Mouse (Mus musculus): ENCODE measurements around the gene Kcnd3. TPM values are rescaled to one million over a fixed set of nuclear protein-coding genes. Genes with fewer than 3 reads are reported as not detected.

The Kcnd3 gene
- total RNA-seq, 2 experiments from 2014 or later = 49.4 to 55.7 TPM

DNA sequence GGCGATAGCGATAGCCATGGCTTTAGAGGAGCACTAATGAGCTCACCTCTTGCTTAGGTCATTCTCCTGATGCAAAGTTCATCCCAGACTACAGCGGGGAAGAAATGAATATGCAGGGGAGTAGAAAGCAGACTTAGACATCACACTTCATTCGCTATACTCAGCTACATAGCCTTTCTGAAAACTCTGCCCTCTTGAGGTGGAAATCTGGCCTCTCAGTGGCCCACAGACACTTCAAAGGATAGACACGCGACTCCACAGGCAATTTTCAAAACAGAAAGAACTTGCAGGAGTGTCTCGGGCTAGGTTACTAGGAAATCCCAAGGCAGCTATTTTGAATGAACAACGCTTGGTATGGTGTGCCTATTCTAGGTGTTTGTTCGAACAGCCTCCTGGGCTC is 116.7 kb downstream of the Kcnd3 start:
- intact Hi-C loops (cut with DNase I) = no loop called here

DNA sequence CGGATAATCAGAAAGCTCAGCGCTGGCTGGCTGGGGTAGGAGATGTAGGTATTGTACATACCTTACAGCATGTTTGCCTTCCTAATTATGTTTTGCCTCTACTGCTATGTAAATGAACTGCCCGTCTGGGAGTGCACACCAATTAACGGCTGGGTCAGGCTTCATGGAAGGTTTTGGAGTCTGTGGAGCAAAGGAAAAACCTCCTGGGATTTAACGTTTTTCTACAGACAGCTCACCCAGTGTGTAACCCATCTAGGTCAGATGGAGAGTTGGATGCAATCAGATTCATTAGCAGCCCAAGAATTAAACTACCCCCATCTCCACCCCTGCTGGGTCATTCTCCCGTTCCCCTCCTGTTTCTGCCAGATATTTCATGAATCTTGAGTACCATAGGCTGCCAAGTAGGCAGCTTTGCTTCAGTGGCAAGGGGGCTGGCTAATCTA is 117.2 kb downstream of the Kcnd3 start:
- intact Hi-C loops (cut with DNase I) = no loop called here
- DNase-seq (ENCODE audit: low spot score in 2 of 2) = no peak

More for the DNA sequence above, 116.7 kb downstream of the Kcnd3 start:
- no peak for DNase-seq (ENCODE audit: low spot score in 2 of 2)

DNA sequence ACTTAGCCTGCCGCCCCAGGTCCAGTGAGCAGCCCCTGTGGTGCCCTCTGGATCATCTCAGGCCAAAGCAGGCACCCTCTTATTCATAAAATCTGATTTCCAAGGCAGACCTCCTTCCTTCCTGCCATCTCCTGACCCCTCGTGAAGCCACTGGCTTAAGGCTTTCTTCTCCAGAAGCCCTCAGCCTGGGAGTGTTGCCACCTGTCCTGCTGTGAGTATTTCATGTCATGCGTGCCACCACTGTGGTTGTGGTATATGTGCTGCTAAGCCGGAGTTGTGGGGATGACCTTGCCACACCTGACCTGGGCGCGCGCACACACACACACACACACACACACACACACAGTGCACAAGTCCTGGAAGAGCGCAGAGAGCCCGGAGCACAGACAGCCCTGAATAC is 117.8 kb downstream of the Kcnd3 start:
- intact Hi-C loops (cut with DNase I) = no loop called here
- no peak for DNase-seq (ENCODE audit: low spot score in 2 of 2)

DNA sequence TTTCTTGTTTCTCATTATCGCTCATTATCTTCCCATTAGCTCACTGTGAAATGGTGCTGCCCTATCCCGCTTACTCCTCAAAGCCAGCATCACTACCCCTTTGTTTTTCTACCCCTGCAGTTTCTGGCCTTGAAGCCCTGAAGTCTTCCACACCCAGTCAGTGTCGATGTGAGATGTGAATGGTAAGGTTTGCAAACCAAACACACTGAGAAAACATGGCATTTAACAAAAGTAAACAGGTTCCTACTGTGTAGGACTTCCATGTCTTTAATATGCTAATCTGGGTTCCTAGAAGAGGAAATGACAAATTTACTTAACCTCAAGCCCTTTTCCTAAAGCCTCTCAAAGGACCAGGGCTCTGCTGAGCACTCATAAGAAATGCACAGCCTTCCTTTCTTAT is 118.7 kb downstream of the Kcnd3 start:
- intact Hi-C loops (cut with DNase I) = no loop called here
- DNase-seq (ENCODE audit: low spot score in 2 of 2) = no peak

DNA sequence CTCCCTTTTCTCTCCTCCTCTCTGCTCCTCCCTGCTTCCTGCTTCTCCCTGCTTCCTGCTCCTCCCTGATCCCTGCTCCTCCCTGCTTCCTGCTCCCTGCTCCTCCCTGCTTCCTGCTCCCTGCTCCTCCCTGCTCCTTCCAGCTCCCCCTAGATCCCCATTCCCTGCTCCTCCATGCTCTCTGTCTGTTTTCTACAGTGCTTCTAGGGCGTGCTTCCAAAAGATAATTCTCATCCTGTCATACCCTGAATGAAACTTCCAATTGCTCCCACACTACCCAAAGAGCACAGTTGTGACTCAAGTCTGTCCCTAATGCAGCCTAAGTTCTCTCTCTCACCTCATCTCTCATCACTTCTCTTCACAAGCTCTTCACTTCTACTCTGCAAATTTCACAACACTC is 119.8 kb downstream of the Kcnd3 start:
- intact Hi-C loops (cut with DNase I) = no loop called here
- DNase-seq (ENCODE audit: low spot score in 2 of 2) = peak in 1 of 2 experiments; percentile 57

DNA sequence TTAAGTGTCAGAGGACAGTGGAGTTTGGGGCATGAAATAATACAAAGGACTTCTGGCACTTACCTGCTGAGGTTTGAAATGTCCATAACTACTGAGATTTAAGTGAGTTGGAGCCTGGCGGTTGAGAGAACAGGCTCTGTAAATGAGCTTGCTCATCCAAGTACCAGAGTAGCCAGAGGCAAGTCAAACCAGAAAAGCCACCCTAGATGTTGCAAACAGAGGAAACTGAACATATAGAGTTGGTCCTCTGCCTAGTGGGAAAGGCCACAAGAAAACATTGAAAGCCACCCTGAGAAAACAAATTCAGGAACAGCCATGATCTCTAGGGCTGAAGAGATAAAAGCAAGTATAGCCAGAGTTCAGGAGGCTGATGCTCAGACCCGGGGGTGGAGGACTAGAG is 121.0 kb downstream of the Kcnd3 start:
- no peak for DNase-seq (ENCODE audit: low spot score in 2 of 2)
- intact Hi-C loops (cut with DNase I) = no loop called here

DNA sequence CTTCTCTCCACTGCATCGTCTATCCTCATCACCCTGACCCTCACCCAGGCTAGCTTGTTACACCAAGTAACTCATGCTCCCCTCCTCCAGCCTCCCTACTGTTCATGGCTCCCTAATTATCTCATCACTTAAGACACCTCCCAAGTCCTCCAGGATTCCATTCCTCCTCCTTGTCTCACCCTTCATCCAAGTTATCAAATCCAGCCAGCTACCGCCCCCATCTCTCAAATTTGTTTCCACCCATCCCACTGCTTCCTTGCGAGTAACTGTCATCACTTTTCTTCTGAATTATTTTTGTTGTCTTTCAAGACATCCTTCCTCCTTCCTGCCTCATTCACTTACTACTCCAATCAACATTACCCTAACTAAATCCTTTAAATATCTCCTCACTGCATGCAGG is 126.2 kb downstream of the Kcnd3 start:
- intact Hi-C loops (cut with DNase I) = no loop called here
- peak in 1 of 2 experiments; percentile 68 for DNase-seq (ENCODE audit: low spot score in 2 of 2)

DNA sequence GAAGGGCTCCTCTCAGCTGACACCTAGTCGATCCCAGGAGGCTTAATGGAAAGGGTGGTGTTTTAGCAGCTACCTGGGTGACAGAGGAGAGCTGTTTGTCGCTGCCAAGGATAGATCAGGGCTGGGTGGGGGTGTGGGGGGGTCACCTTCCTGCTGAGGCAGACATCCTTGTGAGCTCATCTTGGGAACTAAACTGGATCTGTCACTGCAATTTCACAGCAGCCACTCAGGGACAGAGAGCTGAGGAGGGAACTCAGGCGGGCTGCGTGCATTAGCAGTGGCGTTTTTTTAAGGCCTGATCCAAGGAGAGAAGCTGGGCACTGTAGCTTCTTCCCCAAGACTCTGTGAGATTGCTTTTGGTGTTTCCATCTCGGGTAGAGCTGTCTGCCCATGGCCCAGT is 129.0 kb downstream of the Kcnd3 start:
- no peak for DNase-seq (ENCODE audit: low spot score in 2 of 2)
- intact Hi-C loops (cut with DNase I) = no loop called here

DNA sequence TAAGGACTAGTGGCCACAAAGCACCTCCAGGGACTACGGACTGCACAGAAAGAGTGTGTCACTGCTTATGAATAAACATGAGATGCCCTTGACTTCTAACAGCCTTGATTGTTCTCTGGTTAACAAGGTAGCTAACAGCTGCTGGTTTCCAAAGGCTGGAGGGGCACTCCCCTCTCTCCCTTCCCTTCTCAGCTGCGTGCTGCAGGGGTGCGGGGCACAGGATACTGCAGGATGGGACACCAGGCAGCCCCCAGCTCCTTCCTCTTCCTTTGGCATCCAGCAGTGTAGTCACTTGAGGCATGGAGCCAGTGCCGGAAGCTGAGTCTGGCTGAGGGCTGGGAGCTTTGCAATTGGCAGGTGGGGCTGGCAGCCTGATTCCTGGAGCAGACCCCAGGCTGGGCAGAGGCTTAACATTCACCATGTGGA is 133.6 kb downstream of the Kcnd3 start:
- DNase-seq (ENCODE audit: low spot score in 2 of 2) = no peak
- intact Hi-C loops (cut with DNase I) = no loop called here

DNA sequence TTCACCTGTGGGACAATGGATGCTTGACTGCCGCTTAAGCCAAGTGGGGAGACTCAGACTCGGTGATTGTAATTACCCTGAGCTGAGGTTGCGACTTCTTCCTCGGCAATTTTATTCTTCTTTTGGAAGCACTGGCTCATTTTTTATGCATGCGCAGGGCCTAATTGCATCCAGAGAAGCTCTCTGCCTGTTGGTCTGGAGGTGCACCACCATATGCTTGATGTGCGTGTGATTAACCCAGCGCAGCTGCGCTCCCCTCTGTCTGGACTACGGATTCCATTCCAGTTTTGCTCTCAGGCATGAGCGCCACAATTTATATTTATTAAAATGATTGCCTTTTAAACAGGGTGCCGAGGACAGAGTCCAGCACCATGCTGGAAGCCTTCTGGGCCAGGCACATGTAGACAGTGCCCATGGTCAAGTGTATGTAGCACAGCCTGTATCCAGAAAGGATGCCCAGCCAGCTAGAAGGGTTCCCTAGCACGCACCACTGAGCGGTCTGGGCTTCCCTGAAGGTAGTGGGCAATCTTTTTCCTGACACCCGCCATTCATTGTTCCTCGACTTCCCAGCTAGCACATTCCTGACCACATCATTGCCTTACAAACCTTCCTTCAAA is 138.0 kb downstream of the Kcnd3 start:
- DNase-seq (ENCODE audit: low spot score in 2 of 2) = no peak
- intact Hi-C loops (cut with DNase I) = no loop called here

DNA sequence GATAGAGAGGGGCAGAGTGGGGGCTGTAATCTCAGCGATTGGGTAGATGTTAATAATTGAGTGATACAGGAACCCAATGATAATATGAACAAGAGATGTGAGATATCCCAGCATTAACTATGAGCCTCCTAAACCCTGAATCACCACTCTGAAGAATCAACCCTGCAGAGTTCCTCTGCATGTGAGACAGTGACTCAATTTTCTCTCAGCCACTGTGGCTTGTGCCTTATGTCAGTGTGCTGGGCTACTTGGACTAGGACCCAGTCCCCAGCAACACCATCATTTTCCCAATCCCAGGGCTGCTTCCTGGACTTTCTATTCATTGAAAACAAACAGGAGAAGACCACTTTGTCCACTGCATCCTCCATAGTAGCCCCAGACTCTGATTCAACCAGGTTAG is 139.6 kb downstream of the Kcnd3 start:
- intact Hi-C loops (cut with DNase I) = no loop called here
- no peak for DNase-seq (ENCODE audit: low spot score in 2 of 2)

DNA sequence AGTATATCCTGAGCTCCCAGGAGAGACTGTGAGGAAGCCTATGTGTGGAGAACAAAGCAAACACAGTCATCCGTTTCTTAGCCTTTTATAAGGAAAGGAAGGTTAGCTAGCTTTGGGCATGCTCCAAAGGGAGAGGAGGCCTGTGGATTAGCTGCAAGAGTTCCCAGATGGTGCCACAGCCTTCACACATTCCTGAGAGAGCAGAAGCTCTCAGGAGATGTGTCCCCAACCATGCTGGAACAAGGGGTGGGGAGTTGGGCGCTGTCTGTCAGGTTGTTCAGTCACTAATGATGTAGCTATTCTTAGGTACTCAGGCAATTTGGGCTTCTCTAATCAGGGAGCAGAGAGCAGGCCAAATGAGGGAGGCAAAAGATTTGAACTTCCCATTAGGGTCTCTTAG is 140.1 kb downstream of the Kcnd3 start:
- peak in 1 of 2 experiments; percentile 73 for DNase-seq (ENCODE audit: low spot score in 2 of 2)
- intact Hi-C loops (cut with DNase I) = no loop called here

DNA sequence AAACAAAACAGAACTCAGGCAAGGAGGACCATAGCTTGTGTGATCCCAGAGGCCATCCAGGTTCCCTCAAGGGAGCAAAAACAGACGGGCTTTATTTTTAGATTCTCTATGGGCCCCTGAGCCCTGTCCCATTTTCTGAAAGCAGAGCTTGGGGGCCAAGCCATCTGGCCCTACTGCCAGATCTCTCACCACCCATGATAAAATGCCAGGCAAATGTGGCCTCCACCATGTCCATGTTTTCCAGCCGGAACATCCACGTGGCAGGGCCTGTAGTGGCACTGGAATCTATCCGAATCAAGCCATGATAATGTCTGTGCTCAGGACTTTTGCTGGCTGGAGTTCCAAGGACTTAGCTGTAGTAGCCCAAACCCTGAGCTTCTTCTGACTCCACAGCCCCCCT is 148.4 kb downstream of the Kcnd3 start:
- DNase-seq (ENCODE audit: low spot score in 2 of 2) = no peak
- intact Hi-C loops (cut with DNase I) = no loop called here

DNA sequence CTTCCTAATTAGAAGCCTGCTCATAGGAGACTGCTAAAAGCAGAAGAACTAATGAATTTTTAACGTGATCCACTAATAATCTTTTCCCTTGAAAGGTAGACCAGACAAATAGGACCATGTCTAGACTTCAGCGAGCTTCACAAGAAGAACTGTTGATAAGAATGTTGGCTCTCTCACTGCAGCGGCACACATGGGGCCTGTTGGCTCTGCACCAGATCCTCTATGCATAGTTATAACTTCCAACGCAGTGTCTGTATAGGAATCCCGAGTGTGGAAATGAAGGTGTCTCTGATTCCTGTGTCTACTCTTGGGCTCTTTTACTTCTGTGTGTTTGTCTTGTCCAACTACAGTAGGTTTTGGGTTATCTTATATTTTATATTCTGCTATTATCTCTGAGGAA is 150.8 kb downstream of the Kcnd3 start:
- intact Hi-C loops (cut with DNase I) = no loop called here
- peak in 1 of 2 experiments; percentile 76 for DNase-seq (ENCODE audit: low spot score in 2 of 2)

DNA sequence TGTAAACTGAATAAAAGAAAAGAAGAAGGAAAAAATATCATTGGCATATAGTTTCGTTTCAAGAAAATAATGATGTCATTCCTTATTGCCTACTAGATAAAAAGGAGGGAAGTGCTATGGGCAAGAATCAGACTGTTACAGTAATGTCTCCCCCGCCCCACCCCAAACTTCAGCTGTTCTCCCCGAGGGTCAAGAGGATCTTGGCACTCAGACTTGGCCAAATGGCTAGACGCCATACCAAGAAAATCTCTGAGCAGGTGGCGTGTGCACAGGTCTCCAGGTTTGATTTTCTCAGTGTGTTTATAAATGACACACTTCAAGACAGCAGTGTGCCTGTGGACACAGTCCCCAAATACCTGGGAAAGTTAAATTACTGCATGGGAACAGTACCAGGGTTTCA is 153.6 kb downstream of the Kcnd3 start:
- intact Hi-C loops (cut with DNase I) = no loop called here
- no peak for DNase-seq (ENCODE audit: low spot score in 2 of 2)

DNA sequence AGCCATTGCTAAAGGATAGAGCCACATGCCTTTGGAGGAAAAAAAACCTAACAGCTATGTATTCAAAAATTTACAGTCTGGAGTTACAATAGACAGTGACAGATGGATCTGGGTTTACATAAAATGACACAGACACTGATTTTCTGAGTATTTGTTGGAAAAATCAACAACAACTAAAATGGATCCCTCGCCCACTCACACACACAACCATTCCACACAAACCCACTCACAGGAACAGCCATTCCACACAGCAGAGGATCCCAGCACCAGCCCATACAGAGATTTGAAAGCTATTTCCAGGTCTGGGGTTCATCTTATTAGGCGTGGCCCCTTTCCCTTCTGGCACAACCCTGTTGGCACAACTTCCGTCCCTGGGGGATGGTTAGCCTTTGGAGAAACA is 156.7 kb downstream of the Kcnd3 start:
- no peak for DNase-seq (ENCODE audit: low spot score in 2 of 2)
- intact Hi-C loops (cut with DNase I) = no loop called here

DNA sequence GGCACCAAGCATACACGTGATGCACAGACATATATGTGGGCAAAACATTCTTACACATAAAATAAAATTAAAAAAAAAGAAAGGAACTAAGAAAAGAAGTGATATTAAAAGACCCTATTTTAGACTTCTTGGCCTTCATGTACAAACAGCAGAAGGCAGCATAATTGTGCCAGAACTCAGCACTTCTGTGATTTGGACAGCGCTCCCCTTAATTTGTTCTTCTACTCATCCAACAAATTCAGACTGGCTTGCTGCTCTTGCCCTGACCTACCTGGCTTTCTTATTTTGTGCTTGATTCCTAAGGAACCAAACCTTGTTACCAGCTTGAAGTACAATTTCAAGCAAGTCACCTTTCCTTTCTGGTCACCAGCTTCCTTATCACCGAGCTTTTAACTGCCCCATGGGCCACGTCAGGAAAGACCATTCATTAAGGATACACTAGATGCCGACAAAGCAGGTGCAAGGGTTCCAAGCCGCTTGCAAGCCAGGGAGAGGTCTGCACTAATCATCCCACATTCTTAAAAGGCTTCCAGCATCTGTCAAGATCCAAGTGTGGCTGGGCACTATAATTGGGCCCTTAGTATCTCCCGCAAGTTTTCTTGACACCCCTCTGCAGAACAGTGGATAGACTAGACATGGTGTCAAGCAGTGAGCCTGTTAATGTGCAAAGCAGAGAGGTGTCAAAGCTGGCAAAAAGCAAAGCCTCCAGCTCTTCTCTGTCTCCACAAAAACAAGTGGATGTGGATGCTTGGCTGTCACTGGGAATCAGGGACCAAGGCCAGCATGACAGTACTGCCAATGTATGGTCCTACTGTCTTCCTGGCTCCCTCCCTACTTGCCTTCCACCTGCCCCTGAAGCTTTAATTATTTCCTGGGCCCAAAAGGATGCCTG is 159.6 kb downstream of the Kcnd3 start:
- DNase-seq (ENCODE audit: low spot score in 2 of 2) = no peak
- intact Hi-C loops (cut with DNase I) = no loop called here

DNA sequence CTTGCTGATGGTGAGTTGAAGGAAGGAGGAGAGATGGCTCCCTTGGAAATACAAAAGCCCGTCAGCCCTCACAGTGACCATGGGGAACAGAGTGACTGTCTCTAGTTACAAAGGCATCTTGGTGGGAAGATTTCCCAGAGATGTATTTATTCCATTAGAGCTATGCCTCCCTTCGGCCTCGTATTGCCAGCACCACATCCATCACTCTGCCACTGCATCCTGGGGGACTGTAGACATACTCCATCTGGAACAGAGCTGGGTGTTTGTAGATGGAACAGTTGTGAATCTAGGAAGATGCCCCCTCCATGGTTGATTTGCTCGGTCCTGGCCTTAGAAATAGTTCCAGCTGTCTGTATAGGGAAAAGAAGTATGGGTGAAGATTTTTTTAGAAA is 160.3 kb downstream of the Kcnd3 start:
- DNase-seq (ENCODE audit: low spot score in 2 of 2) = no peak
- intact Hi-C loops (cut with DNase I) = no loop called here

DNA sequence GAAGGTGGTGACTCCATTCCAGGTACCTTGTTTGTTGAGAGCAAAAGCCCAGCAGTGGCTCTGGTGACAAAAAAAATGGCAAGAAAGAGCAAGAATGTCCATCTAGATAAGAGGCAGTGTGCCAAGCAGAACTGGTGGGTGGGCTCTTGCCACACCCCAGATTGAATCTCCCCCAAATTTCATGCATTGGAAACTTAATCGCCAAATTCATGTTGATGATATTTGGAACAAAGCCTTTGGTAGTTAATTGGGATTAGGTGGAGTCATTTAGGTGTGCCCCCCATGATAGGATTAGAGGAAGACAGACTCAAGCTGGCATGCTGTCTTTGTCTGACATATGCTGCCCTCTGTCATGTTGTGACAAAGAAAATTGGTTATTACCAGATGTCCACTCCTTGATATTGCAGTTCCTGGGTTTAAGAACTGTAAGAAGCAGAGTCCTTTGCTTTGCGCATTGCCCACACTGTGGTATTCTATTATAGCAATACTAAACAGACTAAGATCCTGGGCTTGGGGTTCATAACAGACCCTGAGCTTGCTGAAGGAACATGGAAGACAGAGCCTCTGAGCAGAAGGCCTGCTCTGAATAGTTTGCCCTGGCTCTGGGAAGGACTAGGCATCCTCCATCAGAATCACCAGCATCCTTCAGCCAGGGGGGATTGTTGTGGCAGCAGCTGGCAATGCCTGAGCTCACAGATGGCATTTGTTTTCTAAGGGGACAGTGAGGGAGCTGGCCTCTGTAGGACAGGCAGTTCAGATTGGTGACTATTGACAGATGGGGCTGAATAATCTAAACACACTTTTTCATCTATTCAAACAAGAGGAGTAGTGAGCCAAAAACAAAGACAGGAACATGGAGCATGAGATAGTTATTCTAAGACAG is 165.0 kb downstream of the Kcnd3 start:
- no peak for DNase-seq (ENCODE audit: low spot score in 2 of 2)
- intact Hi-C loops (cut with DNase I) = no loop called here

DNA sequence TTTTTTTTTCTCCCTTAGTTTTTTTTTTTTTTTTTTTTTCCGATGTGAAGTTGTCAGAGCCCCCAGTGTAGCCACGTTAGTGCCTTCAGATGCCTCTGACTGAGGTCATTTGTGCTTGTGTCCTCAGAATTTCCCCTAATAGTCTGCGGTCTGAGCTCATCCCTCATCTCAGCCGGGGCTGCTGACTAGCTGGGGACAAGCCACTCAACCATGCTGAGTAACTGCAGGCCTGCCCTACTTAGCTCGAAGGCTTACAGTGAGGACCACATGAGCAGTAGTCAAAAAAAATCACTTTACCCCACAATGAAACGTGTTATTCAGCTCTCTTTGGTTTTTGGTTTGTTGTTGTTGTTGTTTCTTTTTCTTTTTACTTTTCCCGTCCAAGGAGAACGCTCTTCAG is 169.0 kb downstream of the Kcnd3 start:
- DNase-seq (ENCODE audit: low spot score in 2 of 2) = no peak
- intact Hi-C loops (cut with DNase I) = no loop called here
